ENCODE assay signal across 10 mouse cellular contexts in the genomic region with DNA sequence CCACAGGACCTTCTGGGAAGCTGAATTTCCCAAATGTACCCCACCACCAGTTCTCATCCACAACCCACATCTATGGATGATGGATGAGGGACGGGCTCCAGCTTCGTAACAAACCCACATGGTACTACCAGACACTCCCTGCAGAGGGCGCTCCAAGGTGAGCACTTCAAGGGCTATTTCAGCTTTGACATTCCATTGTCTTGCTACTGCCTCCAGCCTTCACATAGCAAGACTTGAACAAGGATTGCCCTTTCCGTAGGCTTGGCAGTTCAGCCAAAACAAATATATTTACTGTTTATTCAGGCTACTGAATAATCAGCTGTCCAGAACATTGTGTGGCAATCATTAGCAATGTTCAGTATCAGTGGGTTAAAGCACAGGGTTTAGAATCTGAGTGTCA. TPM values are rescaled to one million over a fixed set of nuclear protein-coding genes. Genes with fewer than 3 reads are reported as not detected.
DNase-seq lines count a peak whose midpoint lies in the region; ATAC-seq and TF ChIP-seq lines count a peak whose summit lies in the region.
"Had no signal": no experiment of that assay in that cellular context is flagged by ENCODE, and none has a peak within 500 bp of the region (broad histone marks: within the 10 kb centered on the region; RNA-seq: fewer than 3 reads in every experiment).

No protein-coding gene starts in this region.

- H3K36me3 ChIP-seq in hindbrain, postnatal 0 days (ENCODE audit: insufficient read depth, low read length): no peaks in the 10 kb centered on the region
- H3K36me3 ChIP-seq in hindbrain, embryonic 12.5 days: no peaks in the 10 kb centered on the region
- no peaks in the 10 kb centered on the region for H3K36me3 ChIP-seq in heart, postnatal 0 days (replicated peaks; ENCODE audit: control insufficient read depth, insufficient read depth, low read length)
- H3K36me3 ChIP-seq: embryonic facial prominence, embryonic 12.5 days had no signal

- TF ChIP-seq EP300 in heart, postnatal 0 days (IDR thresholded peaks at IDR 0.05; ENCODE audit: low read depth): no peak

- peak; percentile 59 for DNase-seq in hindbrain, postnatal 0 days (ENCODE audit: low spot score)
- peak; percentile 58 for DNase-seq in T-cell, adult 2 months (ENCODE audit: low spot score)
- peak; percentile 58 to 75 for DNase-seq in cerebellum, postnatal 25 days
- DNase-seq in heart, postnatal 0 days (ENCODE audit: low spot score): peak; percentile 45
- DNase-seq in layer of hippocampus, postnatal 36 days: peak; percentile 53
- DNase-seq in thymus, postnatal 14 days: peak; percentile 65

- WGBS in hindbrain, postnatal 0 days: 24% methylated on average over 4 of the region's 4 CpGs
- 29% methylated on average over 4 of the region's 4 CpGs for WGBS in hindbrain, embryonic 12.5 days
- 11% methylated on average over 4 of the region's 4 CpGs for WGBS in heart, postnatal 0 days

- H3K9ac ChIP-seq in hindbrain, postnatal 0 days (replicated peaks; ENCODE audit: low read length): no peak overlapping the region
- H3K9ac ChIP-seq in hindbrain, embryonic 12.5 days: no peak overlapping the region
- no peak overlapping the region for H3K9ac ChIP-seq in heart, postnatal 0 days (replicated peaks; ENCODE audit: low read depth, low read length)
- H3K9ac ChIP-seq: embryonic facial prominence, embryonic 12.5 days had no signal

- no peak overlapping the region for H3K4me3 ChIP-seq in hindbrain, postnatal 0 days (ENCODE audit: low read length)
- H3K4me3 ChIP-seq in hindbrain, embryonic 12.5 days: no peak overlapping the region
- H3K4me3 ChIP-seq in heart, postnatal 0 days (ENCODE audit: low read depth, low read length): no peak overlapping the region
- H3K4me3 ChIP-seq: embryonic facial prominence, embryonic 12.5 days; megakaryocyte, embryonic 14.5 days had no signal

- peak; percentile 74 for TF ChIP-seq CTCF in hindbrain, postnatal 0 days (IDR thresholded peaks at IDR 0.05; ENCODE audit: low read depth)
- TF ChIP-seq CTCF in heart, postnatal 0 days (IDR thresholded peaks at IDR 0.05; ENCODE audit: low read depth): peak; percentile 85

- no peak for ATAC-seq in hindbrain, postnatal 0 days
- no peak for ATAC-seq in hindbrain, embryonic 12.5 days (ENCODE audit: low FRiP score)
- ATAC-seq in heart, postnatal 0 days (ENCODE audit: insufficient read depth, low read depth): no peak
- ATAC-seq in neutrophil, adult 5-6 weeks (ENCODE audit: extremely low read depth, insufficient number of reproducible peaks, low FRiP score, poor library complexity, severe bottlenecking): peak; percentile 75

- no peaks in the 10 kb centered on the region for H3K9me3 ChIP-seq in hindbrain, postnatal 0 days (ENCODE audit: low read length)
- H3K9me3 ChIP-seq in hindbrain, embryonic 12.5 days (replicated peaks): no peaks in the 10 kb centered on the region
- H3K9me3 ChIP-seq in heart, postnatal 0 days (replicated peaks; ENCODE audit: control insufficient read depth, low read length): no peaks in the 10 kb centered on the region
- H3K9me3 ChIP-seq: embryonic facial prominence, embryonic 12.5 days; megakaryocyte, embryonic 14.5 days had no signal

- H3K27me3 ChIP-seq in hindbrain, postnatal 0 days (ENCODE audit: insufficient read depth, low read length): no peaks in the 10 kb centered on the region
- H3K27me3 ChIP-seq in hindbrain, embryonic 12.5 days: peaks cover 4% of the 10 kb centered on the region; the same call in 1 of the 2 replicates
- H3K27me3 ChIP-seq in heart, postnatal 0 days (ENCODE audit: control insufficient read depth, insufficient read depth, low read length): peaks cover 5% of the 10 kb centered on the region; the same call in 1 of the 2 replicates
- H3K27me3 ChIP-seq: embryonic facial prominence, embryonic 12.5 days had no signal

- H3K4me2 ChIP-seq in hindbrain, postnatal 0 days (ENCODE audit: low read depth, low read length): no peak overlapping the region
- no peak overlapping the region for H3K4me2 ChIP-seq in hindbrain, embryonic 12.5 days (replicated peaks)
- H3K4me2 ChIP-seq in heart, postnatal 0 days (ENCODE audit: low read depth, low read length): no peak overlapping the region
- H3K4me2 ChIP-seq: embryonic facial prominence, embryonic 12.5 days had no signal

- H3K4me1 ChIP-seq in hindbrain, postnatal 0 days (ENCODE audit: insufficient read depth, low read length): no peaks in the 10 kb centered on the region
- no peaks in the 10 kb centered on the region for H3K4me1 ChIP-seq in hindbrain, embryonic 12.5 days
- H3K4me1 ChIP-seq in heart, postnatal 0 days (ENCODE audit: control insufficient read depth, insufficient read depth): no peaks in the 10 kb centered on the region
- H3K4me1 ChIP-seq: embryonic facial prominence, embryonic 12.5 days had no signal

- H3K27ac ChIP-seq in hindbrain, postnatal 0 days: no peak overlapping the region
- H3K27ac ChIP-seq in hindbrain, embryonic 12.5 days: no peak overlapping the region
- no peak overlapping the region for H3K27ac ChIP-seq in heart, postnatal 0 days (ENCODE audit: low read depth)
- H3K27ac ChIP-seq: embryonic facial prominence, embryonic 12.5 days had no signal

RNA-seq across cellular contexts. Expression of gene Ces4a, which starts 6.8 kb away (rescaled TPM):
- total RNA-seq in hindbrain, postnatal 0 days (2014; rRNA removed): 0.10 TPM in 1 of 2 replicates, not detected in the other
- 0.16 TPM in 1 of 2 replicates, not detected in the other for polyA plus RNA-seq in hindbrain, postnatal 0 days (2015; fragmentation: Nextera tagmentation; extraction: Ambion mirVana)
- not detected in 2 replicates for polyA plus RNA-seq in hindbrain, embryonic 12.5 days (2016; fragmentation: Nextera tagmentation; extraction: Ambion mirVana)
- not detected in 2 replicates for total RNA-seq in heart, postnatal 0 days (2014; rRNA removed; ENCODE audit: low replicate concordance)
- polyA plus RNA-seq in heart, postnatal 0 days (2015; fragmentation: Nextera tagmentation; extraction: Ambion mirVana): not detected in 2 replicates
- total RNA-seq in layer of hippocampus, postnatal 36 days (2021): not detected
- total RNA-seq in neutrophil, adult 5-6 weeks (2017): not detected in 2 replicates
- polyA plus RNA-seq: embryonic facial prominence, embryonic 12.5 days had no signal

RNA-seq across cellular contexts. Expression of gene Cbfb, which starts 32.1 kb away (rescaled TPM):
- 45.1 and 54.3 TPM in 2 replicates for total RNA-seq in hindbrain, postnatal 0 days (2014; rRNA removed)
- polyA plus RNA-seq in hindbrain, postnatal 0 days (2015; fragmentation: Nextera tagmentation; extraction: Ambion mirVana): 27.8 and 30.5 TPM in 2 replicates
- 66.2 and 72.5 TPM in 2 replicates for polyA plus RNA-seq in hindbrain, embryonic 12.5 days (2016; fragmentation: Nextera tagmentation; extraction: Ambion mirVana)
- 50.0 and 70.0 TPM in 2 replicates for total RNA-seq in heart, postnatal 0 days (2014; rRNA removed; ENCODE audit: low replicate concordance)
- polyA plus RNA-seq in heart, postnatal 0 days (2015; fragmentation: Nextera tagmentation; extraction: Ambion mirVana): 26.8 and 27.0 TPM in 2 replicates
- total RNA-seq in layer of hippocampus, postnatal 36 days (2021): 10 to 100 TPM; 20.1 to 24.7 TPM
- total RNA-seq in neutrophil, adult 5-6 weeks (2017): 130 and 135 TPM in 2 replicates

RNA-seq across cellular contexts. Expression of gene Ces3b, which starts 54.9 kb away (rescaled TPM):
- total RNA-seq in hindbrain, postnatal 0 days (2014; rRNA removed): not detected in 2 replicates
- polyA plus RNA-seq in hindbrain, postnatal 0 days (2015; fragmentation: Nextera tagmentation; extraction: Ambion mirVana): not detected in 2 replicates
- polyA plus RNA-seq in hindbrain, embryonic 12.5 days (2016; fragmentation: Nextera tagmentation; extraction: Ambion mirVana): not detected in 2 replicates
- 0.50 and 1.7 TPM in 2 replicates for total RNA-seq in heart, postnatal 0 days (2014; rRNA removed; ENCODE audit: low replicate concordance)
- polyA plus RNA-seq in heart, postnatal 0 days (2015; fragmentation: Nextera tagmentation; extraction: Ambion mirVana): 0.16 and 0.34 TPM in 2 replicates
- not detected for total RNA-seq in layer of hippocampus, postnatal 36 days (2021)
- total RNA-seq in neutrophil, adult 5-6 weeks (2017): not detected in 2 replicates
- polyA plus RNA-seq: embryonic facial prominence, embryonic 12.5 days had no signal
